Mouse (Mus musculus) heart, adult 10 weeks (tissue): ENCODE measurements around the gene Fads2. TPM values are rescaled to one million over a fixed set of nuclear protein-coding genes. Genes with fewer than 3 reads are reported as not detected.

Experiments
- polyA plus RNA-seq: library from polyadenylated mRNA; stranded (reverse); fragments of 350-450 nt; fragmentation: Illumina TruSeq; extraction: RNeasy Lipid Tissue Mini Kit (QIAGEN cat#74804); gene quantifications from one replicate; pipeline ENCODE4 v1.2.3, GENCODE M21; 2014; ENCODE audit warnings: low read depth, low replicate concordance

Fads2 gene
- 9.2 TPM for polyA plus RNA-seq

GRCm38 (mm10) chr19:10101341-10102053 lies at the start of gene Fads2:
Fads2 (minus strand) TSS chr19:10101746.

GRCm38 (mm10) chr19:10041388-10042148 lies 60.0 kb downstream of the Fads2 start, which contains the start of gene Fads3:
Fads3 (plus strand) TSS chr19:10041569.

Other genes with a start within 250 kb of the Fads2 start
- gene Incenp, start 202.2 kb downstream of the Fads2 start, polyA plus RNA-seq, result 5.8 TPM
- 3,653 TPM for gene Fth1, start 121.1 kb downstream of the Fads2 start, polyA plus RNA-seq
- gene Best1, start 100.1 kb downstream of the Fads2 start, polyA plus RNA-seq, result 0.21 TPM
- gene Rab3il1, start 100.1 kb downstream of the Fads2 start, polyA plus RNA-seq, result 11.2 TPM
- gene Fads3, start 60.2 kb downstream of the Fads2 start, polyA plus RNA-seq, result 44.0 TPM
- gene Fads1, start 81.1 kb upstream of the Fads2 start, polyA plus RNA-seq, result 18.3 TPM
- gene Tmem258, start 102.3 kb upstream of the Fads2 start, polyA plus RNA-seq, result 163 TPM
- gene Fen1, start 102.4 kb upstream of the Fads2 start, polyA plus RNA-seq, result 3.8 TPM
- 4.1 TPM for gene Myrf, start 139.0 kb upstream of the Fads2 start, polyA plus RNA-seq
- gene Dagla, start 203.1 kb upstream of the Fads2 start, polyA plus RNA-seq, result 2.4 TPM